Mouse (Mus musculus): ENCODE data around the gene Wfdc15b. TPM values are rescaled to one million over a fixed set of nuclear protein-coding genes. Genes with fewer than 3 reads are reported as not detected.

Wfdc15b gene
- total and polyA plus RNA-seq, 3 experiments = not detected

DNA sequence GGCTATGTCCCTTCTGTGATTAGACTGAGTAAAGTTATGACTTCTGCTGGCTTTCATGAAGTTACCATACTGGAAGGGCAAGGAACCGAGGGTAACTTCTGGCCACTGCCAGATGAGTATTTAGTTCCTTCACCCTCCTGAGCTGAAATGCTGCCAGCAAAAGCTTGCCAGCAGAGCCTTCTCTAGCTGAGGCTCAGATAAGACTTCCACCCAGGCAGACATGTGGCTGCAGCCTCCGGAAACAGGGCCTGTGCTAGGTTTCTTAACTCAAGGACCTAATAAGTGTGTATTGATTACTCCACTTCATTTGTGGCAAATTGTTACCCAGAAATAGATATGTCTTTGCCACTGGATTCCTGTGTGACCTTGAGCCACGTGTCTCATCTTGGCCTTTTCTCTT is 48.1 kb downstream of the Wfdc15b start:
- TF ChIP-seq JUND (conservative IDR thresholded peaks at IDR 0.05; ENCODE audit: low read depth, low read length) (no peak), POLR2AphosphoS2 (IDR thresholded peaks at IDR 0.05; ENCODE audit: low read depth, low read length) (no peak), CHD2 (IDR thresholded peaks at IDR 0.05; ENCODE audit: low read length) (no peak), ETS1 (conservative IDR thresholded peaks at IDR 0.05; ENCODE audit: low read depth, low read length) (no peak), ZKSCAN1 (IDR thresholded peaks at IDR 0.05; ENCODE audit: borderline replicate concordance, low read depth, low read length) (no peak), MAFK (IDR thresholded peaks at IDR 0.05; ENCODE audit: insufficient replicate concordance, low read length) (no peak), MAX (IDR thresholded peaks at IDR 0.05; ENCODE audit: low read length) (no peak)
- Histone ChIP-seq H3K4me2 (ENCODE audit: insufficient read depth, low read depth, poor library complexity, severe bottlenecking) (no peak overlapping the region), H3K4me3 (replicated peaks in 1 of 3; ENCODE audit: low read depth in 2 of 3, low read length in 2 of 3, poor library complexity in 1 of 3) (no peak overlapping the region), H3K79me2 (replicated peaks; ENCODE audit: control insufficient read depth, extremely low read depth, insufficient read depth, poor library complexity, severe bottlenecking) (no peaks in the 10 kb centered on the region), H3K4me1 (ENCODE audit: control insufficient read depth in 1 of 2, insufficient read depth in 2 of 2) (peaks cover 0 to 5% of the 10 kb centered on the region in 2 experiments; a peak in 1 of 4 replicates), H3K9ac (ENCODE audit: insufficient read depth, low read depth) (no peak overlapping the region), H3K36me3 (replicated peaks in 1 of 2; ENCODE audit: control insufficient read depth in 1 of 2, insufficient read depth in 1 of 2, low read length in 1 of 2) (no peaks in the 10 kb centered on the region), H3K27me3 (replicated peaks) (no peaks in the 10 kb centered on the region), H3K27ac (ENCODE audit: insufficient read depth, low read depth) (no peak overlapping the region), H3K9me3 (replicated peaks; ENCODE audit: low read length) (peaks cover 2% of the 10 kb centered on the region)
- dilution Hi-C loops (cut with MboI; ENCODE audit: extremely low pct_ligation_motif_present, extremely low pct_unique_long_range_greater_than_20kb, low sequenced_read_pairs) = no loop called here
- in situ Hi-C loops (cut with MboI; ENCODE audit: low pct_ligation_motif_present, low pct_unique_long_range_greater_than_20kb, low sequenced_read_pairs) = loop anchor here (5.0 kb wide), 1 partner anchor 41 kb away; no protein-coding TSS in a partner anchor
- no peak for DNase-seq (ENCODE audit: extremely low read depth)

DNA sequence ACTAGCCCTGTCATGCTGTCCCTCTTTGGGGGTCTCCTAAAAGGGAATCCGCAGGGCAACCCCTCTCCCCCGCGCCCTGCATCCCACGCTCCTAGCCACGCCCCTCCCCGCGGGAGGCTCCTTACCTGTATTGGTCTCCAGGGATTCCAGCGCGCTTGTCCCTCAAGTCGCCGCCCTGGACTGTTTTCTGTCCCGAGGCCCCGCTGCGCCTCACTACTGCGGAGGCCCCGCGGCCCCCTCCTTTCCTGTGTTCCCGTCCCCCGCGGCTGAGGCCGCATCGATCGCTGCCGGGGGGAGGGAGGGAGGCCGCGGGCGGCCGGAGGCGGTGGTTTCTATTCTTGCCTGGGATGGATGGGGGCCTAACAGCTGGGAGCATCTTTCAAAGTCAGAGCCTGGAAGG is 50.6 kb downstream of the Wfdc15b start, which contains the start of gene Kcns1:
Kcns1 (minus strand) TSS at position 212 of the 400 bp plus-strand sequence.
- H3K4me3 ChIP-seq (replicated peaks in 1 of 3; ENCODE audit: low read depth in 2 of 3, low read length in 2 of 3, poor library complexity in 1 of 3) = peak within 1 kb of the TSS in 2 of 3 experiments; percentile 20 to 54
- peaks cover 10% of the 10 kb centered on the region for H3K9me3 ChIP-seq (replicated peaks; ENCODE audit: low read length)
- in situ Hi-C loops (cut with MboI; ENCODE audit: low pct_ligation_motif_present, low pct_unique_long_range_greater_than_20kb, low sequenced_read_pairs) (loop anchor here (5.0 kb wide), 1 partner anchor 39 kb away; no protein-coding TSS in a partner anchor), dilution Hi-C loops (cut with MboI; ENCODE audit: extremely low pct_ligation_motif_present, extremely low pct_unique_long_range_greater_than_20kb, low sequenced_read_pairs) (no loop called here)
- H3K79me2 ChIP-seq (replicated peaks; ENCODE audit: control insufficient read depth, extremely low read depth, insufficient read depth, poor library complexity, severe bottlenecking) = no peaks in the 10 kb centered on the region
- TF ChIP-seq USF1 (IDR thresholded peaks at IDR 0.05; ENCODE audit: low read depth, low read length) (no peak), MAX (IDR thresholded peaks at IDR 0.05; ENCODE audit: low read length) (no peak), GABPA (IDR thresholded peaks at IDR 0.05; ENCODE audit: insufficient replicate concordance, low read depth, low read length) (no peak), EP300 (IDR thresholded peaks at IDR 0.05; ENCODE audit: low read length) (no peak), RAD21 (IDR thresholded peaks at IDR 0.05; ENCODE audit: low read depth, low read length) (no peak), TCF12 (IDR thresholded peaks at IDR 0.05; ENCODE audit: low read depth, low read length) (no peak)
- H3K4me1 ChIP-seq (ENCODE audit: control insufficient read depth in 1 of 2, insufficient read depth in 2 of 2) = peaks cover 0 to 5% of the 10 kb centered on the region in 2 experiments; a peak in 1 of 4 replicates
- H3K27ac ChIP-seq (ENCODE audit: insufficient read depth, low read depth) = no peak within 1 kb of the TSS
- DNase-seq (ENCODE audit: extremely low read depth) = no peak
- peaks cover 0 to 1% of the 10 kb centered on the region in 2 experiments for H3K36me3 ChIP-seq (replicated peaks in 1 of 2; ENCODE audit: control insufficient read depth in 1 of 2, insufficient read depth in 1 of 2, low read length in 1 of 2)
- H3K27me3 ChIP-seq (replicated peaks) = no peaks in the 10 kb centered on the region
- H3K9ac ChIP-seq (ENCODE audit: insufficient read depth, low read depth) = 0 out of 2 replicates have a peak within 1 kb of the TSS, but pooled peaks have one; percentile 5
- peak within 1 kb of the TSS; percentile 89 for H3K4me2 ChIP-seq (ENCODE audit: insufficient read depth, low read depth, poor library complexity, severe bottlenecking)

DNA sequence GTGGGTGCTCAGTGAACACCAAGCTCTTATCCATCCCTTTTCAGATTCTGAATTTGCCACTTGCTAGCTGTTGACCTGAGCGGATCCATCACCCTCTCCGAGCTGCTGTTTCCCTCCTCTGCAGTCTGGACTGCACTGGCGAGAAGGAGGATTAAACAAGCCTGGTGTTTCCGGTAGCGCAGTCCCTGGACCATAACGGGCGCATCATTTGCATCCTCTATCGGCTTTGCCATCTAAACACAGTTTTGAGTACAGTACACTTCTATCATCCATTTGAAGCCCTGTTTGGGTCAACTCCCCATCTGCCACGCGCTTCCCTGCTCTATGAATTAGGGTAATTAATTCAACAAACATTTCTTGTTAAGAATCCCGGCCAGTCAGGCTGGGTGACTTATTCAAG is 51.1 kb downstream of the Wfdc15b start:
- Histone ChIP-seq H3K4me2 (ENCODE audit: insufficient read depth, low read depth, poor library complexity, severe bottlenecking) (peak overlapping the region; percentile 89), H3K36me3 (replicated peaks in 1 of 2; ENCODE audit: control insufficient read depth in 1 of 2, insufficient read depth in 1 of 2, low read length in 1 of 2) (peaks cover 0 to 1% of the 10 kb centered on the region in 2 experiments), H3K4me3 (replicated peaks in 1 of 3; ENCODE audit: low read depth in 2 of 3, low read length in 2 of 3, poor library complexity in 1 of 3) (no peak overlapping the region), H3K27me3 (replicated peaks) (no peaks in the 10 kb centered on the region), H3K79me2 (replicated peaks; ENCODE audit: control insufficient read depth, extremely low read depth, insufficient read depth, poor library complexity, severe bottlenecking) (no peaks in the 10 kb centered on the region), H3K9me3 (replicated peaks; ENCODE audit: low read length) (peaks cover 10% of the 10 kb centered on the region), H3K9ac (ENCODE audit: insufficient read depth, low read depth) (no peak overlapping the region), H3K4me1 (ENCODE audit: control insufficient read depth in 1 of 2, insufficient read depth in 2 of 2) (peaks cover 0 to 5% of the 10 kb centered on the region in 2 experiments; a peak in 1 of 4 replicates), H3K27ac (ENCODE audit: insufficient read depth, low read depth) (no peak overlapping the region)
- DNase-seq (ENCODE audit: extremely low read depth) = no peak
- dilution Hi-C loops (cut with MboI; ENCODE audit: extremely low pct_ligation_motif_present, extremely low pct_unique_long_range_greater_than_20kb, low sequenced_read_pairs) (no loop called here), in situ Hi-C loops (cut with MboI; ENCODE audit: low pct_ligation_motif_present, low pct_unique_long_range_greater_than_20kb, low sequenced_read_pairs) (loop anchor here (5.0 kb wide), 1 partner anchor 38 kb away; no protein-coding TSS in a partner anchor)
- TF ChIP-seq MAFK (IDR thresholded peaks at IDR 0.05; ENCODE audit: insufficient replicate concordance, low read length) = no peak
- no peak for TF ChIP-seq JUN (IDR thresholded peaks at IDR 0.05; ENCODE audit: insufficient read depth, low read depth, low read length)
- TF ChIP-seq USF2 (conservative IDR thresholded peaks at IDR 0.05; ENCODE audit: low read depth, low read length) = no peak
- TF ChIP-seq SMC3 (IDR thresholded peaks at IDR 0.05; ENCODE audit: low read depth, low read length) = no peak
- TF ChIP-seq POLR2AphosphoS2 (IDR thresholded peaks at IDR 0.05; ENCODE audit: low read depth, low read length) = no peak
- no peak for TF ChIP-seq NRF1 (IDR thresholded peaks at IDR 0.05; ENCODE audit: low read depth, low read length)

Data from CH12.LX (cell line).